Mouse (Mus musculus) mouse embryonic stem cell (cell line): ENCODE data around the gene Mbnl2.

Source experiments
- in situ Hi-C, 2 experiments: fragments of 300-500 bp; cut with MboI; formaldehyde crosslinking; loops; 1 replicate in 1 of 2; 3 replicates in 1 of 2; pipeline ENCODE4 v1.14.3; 2019 to 2020; ENCODE audit warnings: low sequenced_read_pairs in 2 of 2, low pct_unique_long_range_greater_than_20kb in 1 of 2, mixed read lengths in 1 of 2; ENCODE audit not compliant: unreplicated experiment in 1 of 2

The Mbnl2 gene

DNA sequence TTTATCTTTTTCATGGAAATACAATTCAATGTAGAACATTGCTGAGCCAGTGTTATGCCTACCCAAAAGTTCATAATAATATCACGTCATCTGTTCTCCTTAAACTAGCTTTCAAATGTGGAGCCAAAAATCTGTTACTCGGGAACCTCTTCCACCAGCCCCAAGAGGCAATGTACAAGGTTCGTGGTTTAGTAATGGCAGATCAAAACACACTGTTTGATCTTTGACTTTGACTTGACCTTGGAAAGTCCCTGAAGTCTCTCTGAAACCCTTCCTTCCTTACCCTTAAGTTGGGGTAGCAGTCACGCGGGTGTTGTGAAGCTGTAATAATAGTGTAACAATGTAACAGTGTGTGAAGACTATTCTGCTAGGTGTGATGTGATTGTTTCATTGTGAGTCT, 93.0 kb downstream of the Mbnl2 start:
- in situ Hi-C loops = loop anchor here in 1 of 2 experiments (10.0 kb wide), 1 partner anchor 104 kb away; no protein-coding TSS in a partner anchor

DNA sequence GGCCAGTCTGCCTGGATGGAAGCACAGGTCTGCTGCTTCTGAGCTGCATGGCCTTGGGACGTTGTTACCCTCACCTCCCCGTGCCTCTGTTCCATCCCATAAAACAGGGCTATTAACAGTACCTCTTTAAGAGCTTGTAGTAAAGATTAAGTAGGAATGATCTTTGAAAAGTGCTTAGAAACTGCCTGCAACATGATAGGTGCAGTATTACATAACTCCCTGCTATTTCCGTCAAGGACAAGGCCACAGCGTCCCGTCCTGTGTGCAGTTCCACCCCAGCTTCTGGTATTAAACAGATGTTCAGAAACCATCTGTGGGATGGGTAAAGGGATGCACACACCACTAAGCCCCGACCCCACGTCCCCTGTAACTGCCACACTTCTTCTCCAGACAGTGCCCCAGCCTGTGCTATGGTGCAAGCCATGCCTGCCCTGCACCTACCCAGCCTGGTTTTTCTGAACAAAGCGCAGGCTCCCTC, 93.5 kb downstream of the Mbnl2 start:
- in situ Hi-C loops = loop anchor here in 1 of 2 experiments (10.0 kb wide), 1 partner anchor 104 kb away; no protein-coding TSS in a partner anchor

DNA sequence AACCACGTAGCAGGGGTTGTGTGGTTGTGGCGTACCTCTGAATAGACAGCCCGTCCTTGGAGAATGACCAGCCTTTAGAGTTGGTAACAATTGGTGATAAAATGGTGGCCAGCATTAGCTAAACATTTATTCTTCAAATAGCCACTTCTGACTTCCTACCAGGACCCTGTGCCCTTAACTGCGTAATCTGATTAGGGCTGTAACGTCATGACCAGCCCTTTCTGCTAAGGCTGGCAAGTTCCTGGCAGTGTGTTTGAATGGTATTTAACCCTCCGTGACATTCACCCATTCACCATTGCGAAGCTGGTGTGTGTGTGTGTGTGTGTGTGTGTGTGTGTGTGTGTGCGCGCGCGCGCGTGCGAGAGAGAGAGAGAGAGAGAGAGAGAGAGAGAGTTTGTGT, 94.6 kb downstream of the Mbnl2 start:
- in situ Hi-C loops = no loop called here

DNA sequence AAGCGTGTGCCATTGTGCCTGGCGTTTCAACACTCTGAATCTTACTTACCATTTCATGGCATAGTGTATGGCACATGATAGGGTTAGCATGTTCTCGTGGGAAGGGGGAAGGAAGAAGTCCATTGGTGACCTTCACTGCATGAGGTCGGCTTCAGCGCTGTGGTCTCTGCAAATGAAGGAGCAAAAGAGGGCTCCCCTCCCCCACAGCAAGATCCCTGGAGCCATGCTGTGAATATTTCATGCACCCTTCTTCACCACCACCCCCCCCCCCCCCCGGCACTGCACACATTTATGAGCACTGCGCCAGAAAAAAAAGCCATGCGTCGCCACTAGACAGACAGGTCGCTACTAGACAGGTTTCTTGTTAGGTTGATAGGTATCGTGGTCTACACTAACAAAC, 95.2 kb downstream of the Mbnl2 start:
- in situ Hi-C loops = no loop called here

DNA sequence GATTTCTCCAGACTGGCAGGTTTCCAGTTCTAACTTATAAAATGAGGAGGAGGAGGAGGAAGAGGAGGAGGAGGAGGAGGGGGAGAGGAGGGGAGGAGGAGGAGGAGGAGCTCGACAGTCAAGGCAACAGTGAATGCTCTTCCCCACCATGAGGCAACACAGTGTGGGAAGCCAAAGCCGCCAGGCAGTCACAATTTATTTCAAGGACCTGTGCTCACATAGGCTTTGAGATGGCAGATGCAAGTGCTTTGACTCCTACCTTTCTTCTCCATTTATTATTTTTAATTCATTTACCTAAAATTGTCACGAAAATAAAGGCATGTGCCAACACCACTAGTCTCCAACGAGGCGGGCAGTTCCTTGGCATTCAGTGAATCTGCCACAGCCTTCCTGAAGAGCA, 95.7 kb downstream of the Mbnl2 start:
- in situ Hi-C loops = no loop called here

DNA sequence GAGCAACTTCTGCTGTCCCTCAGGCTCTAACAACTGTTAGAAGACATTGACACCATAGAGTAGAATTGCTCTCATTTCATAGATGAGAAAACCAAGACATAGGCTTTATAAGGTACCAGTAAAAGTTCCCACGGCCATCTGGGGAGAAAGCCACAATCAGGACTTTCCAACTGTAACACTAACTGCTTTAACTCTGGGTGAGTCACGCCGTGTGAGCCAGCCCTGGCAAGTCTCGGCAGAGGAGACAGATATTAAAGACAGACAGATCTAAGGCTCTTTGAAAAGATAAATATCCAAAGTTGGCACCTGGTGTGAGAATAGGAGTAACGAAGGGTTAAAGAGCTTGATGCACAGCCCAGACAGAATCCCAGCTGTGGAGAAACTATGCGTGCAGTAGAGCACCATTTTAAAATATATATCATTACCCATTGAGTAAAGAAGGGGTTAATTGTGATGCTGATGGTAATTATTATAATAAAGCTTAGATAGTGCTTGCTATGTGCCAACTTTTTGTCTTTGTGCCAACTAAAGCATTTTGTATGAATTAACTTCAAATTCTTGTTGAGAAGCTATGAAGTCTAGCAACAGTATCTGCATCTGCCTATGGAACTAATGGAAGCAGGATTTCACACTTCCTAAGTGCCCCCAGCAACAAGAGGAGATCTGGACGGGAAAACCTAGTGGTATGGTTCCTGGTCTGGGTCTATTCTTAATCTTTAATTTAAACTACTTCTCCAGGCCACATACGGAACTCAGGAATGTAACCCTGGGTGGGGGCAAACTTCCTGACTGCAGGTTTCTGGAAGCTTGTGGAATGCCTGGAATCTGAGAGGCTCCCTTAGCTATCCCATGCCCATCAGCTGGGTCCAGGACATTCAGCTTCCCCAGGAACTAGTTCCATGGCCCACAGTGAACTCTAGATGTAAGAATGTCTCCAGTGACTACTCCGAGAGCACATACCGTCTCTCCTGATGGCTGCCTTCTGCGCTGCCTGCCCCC, 97.9 kb downstream of the Mbnl2 start:
- in situ Hi-C loops = no loop called here

DNA sequence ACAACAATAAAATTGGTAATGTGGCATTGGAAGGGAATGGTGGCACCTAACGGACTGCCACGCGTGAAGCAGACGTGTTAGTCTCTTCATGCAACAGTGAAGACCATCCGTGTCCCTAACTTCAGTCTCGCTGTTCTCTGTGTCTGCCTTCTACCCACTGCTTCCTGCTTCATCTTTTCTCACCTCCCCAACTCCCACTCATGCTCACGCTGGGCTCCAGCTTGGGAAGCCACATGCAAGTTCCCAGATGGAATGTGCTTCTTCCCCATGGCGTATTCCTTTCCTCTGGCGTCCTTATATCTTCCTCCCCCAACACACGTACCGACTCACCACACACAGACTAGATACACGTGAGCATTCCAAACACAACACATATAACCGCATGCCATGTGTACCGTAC, 99.3 kb downstream of the Mbnl2 start:
- in situ Hi-C loops = loop anchor here in 1 of 2 experiments (25.0 kb wide), 1 partner anchor 237 kb away; no protein-coding TSS in a partner anchor

DNA sequence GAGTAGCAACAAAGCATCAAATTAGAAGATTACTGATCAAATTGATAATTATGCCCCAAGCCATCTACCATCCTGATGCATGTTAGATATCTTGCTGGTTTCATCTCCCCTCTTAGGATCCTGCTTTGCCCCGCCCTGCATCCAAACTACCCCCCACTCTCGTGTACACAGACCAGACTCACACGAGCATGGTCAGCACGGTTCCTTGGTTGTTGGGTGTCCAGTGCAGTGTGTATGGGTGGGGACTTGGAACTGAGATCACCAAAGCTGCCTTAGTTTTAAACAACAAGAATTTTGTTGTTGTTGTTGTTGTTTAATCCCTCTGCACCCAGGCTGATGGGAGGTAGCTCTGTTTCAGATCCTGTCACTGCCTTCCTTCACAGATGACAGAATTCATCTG, 101.7 kb downstream of the Mbnl2 start:
- in situ Hi-C loops = loop anchor here in 1 of 2 experiments (25.0 kb wide), 1 partner anchor 240 kb away; no protein-coding TSS in a partner anchor

DNA sequence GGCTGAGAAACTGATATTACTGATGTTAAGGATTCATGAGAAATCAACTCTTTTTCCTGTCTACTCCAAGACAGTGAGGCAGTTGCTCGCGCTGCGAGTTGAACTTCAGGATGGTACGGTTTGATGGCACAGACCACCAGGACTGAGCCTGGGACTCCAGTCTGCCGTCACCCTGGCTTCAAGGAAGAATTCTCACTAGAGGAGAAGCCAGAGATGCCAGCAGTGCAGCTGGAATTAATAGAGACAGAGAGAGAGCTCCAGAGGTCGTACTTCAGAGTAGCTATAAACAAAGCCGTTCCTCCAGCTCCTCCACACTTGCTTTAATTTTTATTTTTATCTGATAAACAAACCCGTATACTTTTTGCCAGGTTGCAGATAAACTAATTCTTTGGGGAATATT, 102.5 kb downstream of the Mbnl2 start:
- in situ Hi-C loops = loop anchor here in 1 of 2 experiments (25.0 kb wide), 1 partner anchor 241 kb away; no protein-coding TSS in a partner anchor

DNA sequence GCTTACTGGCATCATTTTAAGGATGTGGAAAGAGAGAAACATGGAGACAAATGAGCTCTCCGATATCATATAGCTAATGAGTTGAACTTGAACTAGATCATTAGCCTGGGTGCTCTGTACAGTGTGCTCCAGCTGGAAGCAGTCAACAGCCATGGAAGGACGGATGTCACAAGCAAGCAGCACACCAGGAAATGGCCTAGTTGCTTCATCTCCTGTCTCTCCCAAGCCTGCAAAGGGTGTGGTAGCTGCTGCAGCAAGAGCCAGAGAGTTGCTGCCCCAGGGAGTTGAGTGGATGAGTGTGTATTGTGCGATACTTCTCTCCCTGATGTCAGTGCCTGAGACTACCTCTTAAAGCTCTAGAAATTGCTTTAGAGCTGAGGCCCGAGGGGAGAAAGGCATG, 104.2 kb downstream of the Mbnl2 start:
- in situ Hi-C loops = loop anchor here in 1 of 2 experiments (25.0 kb wide), 1 partner anchor 242 kb away; no protein-coding TSS in a partner anchor

DNA sequence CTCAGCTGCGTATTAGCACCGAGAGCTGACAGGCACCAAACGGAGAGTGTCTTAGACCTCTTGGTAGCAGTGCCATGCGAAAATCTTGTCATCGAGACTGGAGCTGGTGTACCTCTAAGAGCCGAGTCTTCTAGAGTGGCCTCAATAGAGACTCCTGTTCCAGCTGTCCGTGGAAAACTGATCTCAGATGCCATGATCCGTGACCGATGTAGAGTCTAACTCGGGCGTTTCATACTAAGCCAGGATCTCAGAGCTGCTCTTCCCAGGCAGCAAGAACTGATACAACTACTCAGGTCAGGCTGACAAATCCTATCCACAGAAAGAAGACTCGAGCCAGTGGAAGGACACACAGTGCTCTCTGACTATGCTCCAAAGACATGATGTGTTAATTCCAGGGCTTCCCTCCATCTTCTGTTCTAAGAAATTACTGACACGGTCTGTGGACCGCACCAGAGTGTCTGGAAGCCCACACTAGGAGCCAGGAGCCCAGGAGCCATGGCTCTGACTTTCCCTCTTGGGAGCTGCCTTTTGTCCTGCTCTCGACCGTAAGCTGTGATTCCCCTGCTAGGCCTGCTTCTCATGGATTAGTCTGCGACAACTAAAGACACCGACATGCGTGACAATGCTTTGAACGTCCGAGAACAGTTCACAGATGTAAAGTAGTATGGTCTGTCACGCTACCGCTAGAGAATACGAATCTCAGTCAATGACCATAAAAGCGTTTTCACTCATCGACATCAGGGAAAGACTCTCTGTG, 106.1 kb downstream of the Mbnl2 start:
- in situ Hi-C loops = loop anchor here in 1 of 2 experiments (25.0 kb wide), 1 partner anchor 244 kb away; no protein-coding TSS in a partner anchor

DNA sequence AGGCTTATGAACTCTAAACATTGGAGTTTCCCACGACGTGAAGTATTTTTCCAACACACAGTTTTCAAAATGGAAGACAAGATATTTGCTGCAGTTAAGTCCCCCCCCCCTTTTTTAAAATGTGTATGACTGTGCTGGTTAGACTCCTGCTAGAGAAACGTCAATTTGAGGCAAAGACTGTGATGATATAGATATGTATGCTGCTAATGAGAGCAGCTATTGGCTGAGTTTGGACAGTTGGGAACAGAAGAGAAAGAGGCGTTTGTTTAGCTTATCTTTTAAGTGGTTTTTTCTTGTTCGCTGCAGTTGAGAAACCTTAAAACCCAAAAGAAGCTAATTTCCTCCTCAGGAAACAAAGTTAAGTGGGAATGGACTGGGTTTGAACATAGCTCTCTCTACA, 106.7 kb downstream of the Mbnl2 start:
- in situ Hi-C loops = loop anchor here in 1 of 2 experiments (25.0 kb wide), 1 partner anchor 245 kb away; no protein-coding TSS in a partner anchor

DNA sequence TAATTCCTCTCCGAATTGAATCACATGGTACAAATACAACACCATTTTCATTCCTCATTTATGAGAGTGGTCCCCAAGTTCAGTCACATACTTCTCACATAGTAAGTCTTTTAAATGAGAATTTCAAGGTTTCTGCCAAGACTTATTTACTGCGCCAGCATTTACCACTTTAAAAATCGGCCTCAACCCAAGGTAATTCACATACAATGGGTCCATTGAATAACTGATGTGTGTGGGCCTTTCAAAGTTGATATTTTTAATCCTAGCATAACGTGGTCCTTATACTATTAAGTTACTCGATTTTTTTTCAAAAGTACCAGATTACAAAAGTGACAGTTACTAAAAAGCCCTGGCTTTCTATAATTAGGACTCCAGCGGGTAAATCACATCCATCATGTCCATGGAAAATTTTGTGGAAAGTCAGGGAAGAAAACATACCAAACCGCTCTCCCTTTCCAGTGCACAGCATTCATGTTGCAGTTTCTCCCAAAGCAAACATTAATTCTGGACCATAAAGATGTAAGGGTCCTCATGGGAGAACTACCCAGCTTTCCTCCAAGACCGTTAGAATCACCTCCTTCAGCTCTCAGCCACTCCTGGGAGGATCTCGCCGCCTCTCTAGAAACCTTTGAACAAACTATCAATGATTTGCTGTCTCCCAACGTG, 107.8 kb downstream of the Mbnl2 start:
- in situ Hi-C loops = loop anchor here in 1 of 2 experiments (25.0 kb wide), 1 partner anchor 246 kb away; no protein-coding TSS in a partner anchor

DNA sequence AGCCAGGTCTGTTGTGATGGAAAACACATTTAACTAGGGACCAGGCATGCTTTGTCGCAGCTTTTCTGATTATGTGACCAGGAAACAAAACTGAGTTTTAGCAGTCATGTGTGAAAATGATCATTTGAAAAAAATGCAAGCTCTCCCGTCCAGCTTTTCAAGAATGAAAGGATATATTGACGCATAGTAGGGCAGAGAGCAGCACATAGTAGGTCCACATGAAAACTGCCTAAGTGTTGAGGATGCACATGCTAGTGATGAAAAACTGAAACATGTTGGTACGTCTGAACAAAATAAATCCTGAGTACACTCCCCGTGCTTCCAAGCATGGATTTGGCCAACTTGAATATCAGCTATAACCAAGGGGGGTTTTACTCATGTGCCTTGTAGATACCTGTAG, 109.1 kb downstream of the Mbnl2 start:
- in situ Hi-C loops = loop anchor here in 1 of 2 experiments (25.0 kb wide), 1 partner anchor 247 kb away; no protein-coding TSS in a partner anchor

DNA sequence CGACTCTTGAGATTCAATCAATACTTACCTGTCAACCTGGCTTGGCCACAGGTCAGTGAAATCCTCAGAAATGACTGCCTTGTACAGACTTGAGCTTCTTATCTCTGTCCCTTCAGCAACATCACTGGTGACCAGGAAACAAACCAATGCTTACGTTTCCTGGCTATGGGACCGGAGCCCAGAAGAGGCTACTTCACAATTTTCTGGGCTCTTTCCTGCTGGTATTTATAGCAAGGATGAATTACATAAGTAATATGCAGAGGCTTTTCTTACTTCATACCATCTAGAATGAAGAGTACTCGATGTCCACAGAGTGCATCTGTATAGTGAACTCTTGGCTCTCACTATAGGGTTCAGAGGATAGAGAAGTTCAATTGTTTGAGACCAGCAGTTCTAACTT, 111.8 kb downstream of the Mbnl2 start:
- in situ Hi-C loops = loop anchor here in 1 of 2 experiments (25.0 kb wide), 1 partner anchor 250 kb away; no protein-coding TSS in a partner anchor

DNA sequence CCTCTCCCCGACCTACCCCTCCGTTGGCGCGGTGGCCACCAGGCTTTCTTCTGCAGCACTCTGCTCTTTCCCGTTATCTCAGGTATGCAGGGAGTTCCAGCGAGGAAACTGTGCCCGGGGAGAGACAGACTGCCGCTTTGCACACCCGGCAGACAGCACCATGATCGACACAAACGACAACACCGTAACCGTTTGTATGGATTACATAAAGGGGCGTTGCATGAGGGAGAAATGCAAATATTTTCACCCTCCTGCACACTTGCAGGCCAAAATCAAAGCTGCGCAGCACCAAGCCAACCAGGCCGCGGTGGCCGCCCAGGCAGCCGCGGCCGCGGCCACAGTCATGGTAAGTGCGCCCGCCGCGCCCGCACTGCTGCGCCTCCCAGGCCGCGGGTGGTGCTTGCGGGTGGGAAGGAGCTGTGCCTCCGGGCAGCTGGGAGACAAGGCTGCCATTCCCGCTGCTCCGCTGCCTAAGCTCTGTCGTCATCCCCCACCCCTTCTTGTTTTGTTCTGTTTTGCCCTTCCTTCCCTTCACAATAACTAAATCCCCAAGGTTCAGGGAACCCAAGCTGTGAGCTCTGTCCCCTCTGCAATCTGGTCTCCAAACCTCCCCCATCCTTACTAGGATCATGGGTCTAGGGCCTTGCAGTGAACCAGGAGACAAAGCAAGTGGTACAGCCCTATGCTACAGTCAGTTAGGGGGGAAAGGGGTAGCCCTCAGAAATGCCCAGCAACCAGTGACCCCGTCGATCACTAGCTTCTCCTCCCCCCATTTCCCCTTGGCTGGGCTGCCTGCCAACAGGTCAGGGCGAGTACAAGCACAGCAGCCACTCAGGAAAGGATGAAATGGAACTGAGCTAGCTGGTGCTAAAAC, 113.6 kb downstream of the Mbnl2 start:
- in situ Hi-C loops = loop anchor here in 1 of 2 experiments (25.0 kb wide), 1 partner anchor 252 kb away; no protein-coding TSS in a partner anchor
